Mouse (Mus musculus) lung, embryonic 15.5 days (tissue): ENCODE measurements at regions not wholly inside any gene's neighbourhood (a gene's known extent, or its start where the extent isn't known, plus 50 kb on each side); places are given as distances from the start of the nearest gene placed in this dataset.

Experiments used
- ATAC-seq: fragments of 200-750 bp; cut with Nextera tagmentation; 2 replicates; pipeline ENCODE4 v1.8.0; 2017; ENCODE audit warnings: moderate number of reproducible peaks, borderline replicate concordance; ENCODE audit not compliant: low FRiP score, low TSS enrichment; ENCODE audit errors: extremely low read depth
- H3K27ac ChIP-seq: fragments of 300-500 bp; sonication (generic); 2 replicates; pipeline ENCODE4 v1.5.1; 2015; ENCODE audit warnings: moderate library complexity, mild to moderate bottlenecking, inconsistent platforms
- H3K27me3 ChIP-seq: fragments of 300-500 bp; sonication (generic); 2 replicates; pipeline ENCODE4 v1.6.1; 2015; ENCODE audit warnings: inconsistent platforms
- H3K36me3 ChIP-seq: fragments of 300-500 bp; sonication (generic); 2 replicates; pipeline ENCODE4 v1.6.1; 2015; ENCODE audit warnings: inconsistent platforms
- H3K4me1 ChIP-seq: fragments of 300-500 bp; sonication (generic); 2 replicates; pipeline ENCODE4 v1.6.1; 2015; ENCODE audit warnings: inconsistent platforms
- H3K4me2 ChIP-seq: fragments of 300-500 bp; sonication (generic); 2 replicates; pipeline ENCODE4 v1.6.1; 2015; ENCODE audit warnings: inconsistent platforms, mild to moderate bottlenecking, moderate library complexity
- H3K4me3 ChIP-seq: fragments of 300-500 bp; sonication (generic); 2 replicates; pipeline ENCODE4 v1.5.1; 2015; ENCODE audit warnings: mild to moderate bottlenecking, inconsistent platforms
- H3K9ac ChIP-seq: fragments of 300-500 bp; sonication (generic); 2 replicates; pipeline ENCODE4 v1.6.1; 2015; ENCODE audit warnings: inconsistent platforms
- H3K9me3 ChIP-seq: fragments of 300-500 bp; sonication (generic); 2 replicates; pipeline ENCODE4 v1.6.1; 2016; ENCODE audit warnings: inconsistent platforms
- WGBS: fragments of 180-500 bp; shearing (Covaris S2); methylation state at CpG from one replicate; pipeline ENCODE4 v1.1.7; 2015; 5-methylcytosine and 5-hydroxymethylcytosine counted together

DNA sequence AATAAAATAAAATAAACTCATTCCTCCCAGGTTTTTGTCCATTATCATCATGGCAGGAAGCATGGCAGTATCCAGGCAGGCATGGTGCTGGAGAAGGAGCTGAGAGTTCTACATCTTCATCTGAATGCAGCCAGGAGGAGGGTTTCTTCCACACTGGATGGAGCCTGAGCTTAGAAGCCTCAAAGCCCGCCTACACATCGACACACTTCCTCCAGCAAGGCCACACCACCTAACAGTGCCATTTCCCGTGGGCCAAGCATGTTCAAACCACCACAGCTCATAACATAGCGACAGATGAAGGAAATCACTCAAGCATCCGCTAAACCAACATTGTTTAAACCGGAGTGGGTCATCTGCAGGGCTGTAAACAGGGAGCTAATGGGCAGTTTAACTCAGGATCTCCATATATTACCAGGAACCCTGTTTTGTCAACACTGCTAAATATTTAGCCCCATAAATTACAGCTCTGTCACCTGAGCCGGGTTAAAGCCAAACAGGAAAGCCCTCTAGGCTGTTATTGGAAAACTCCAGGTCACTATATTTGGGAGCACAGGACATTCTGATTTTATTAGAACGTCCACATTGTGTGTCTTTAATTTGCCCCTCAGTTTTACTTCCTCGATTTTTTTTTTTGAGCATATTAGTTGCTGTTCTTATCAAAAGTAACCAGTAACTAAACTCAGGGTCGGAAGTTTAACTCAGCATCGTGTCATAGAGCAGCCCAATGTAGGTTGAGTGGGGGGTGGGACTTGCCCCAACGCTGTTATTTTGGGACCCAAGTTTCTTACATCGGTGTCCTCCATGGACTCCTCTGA, 77.9 kb upstream of the Cpm start:
- H3K27ac ChIP-seq = no peak overlapping the region
- H3K27me3 ChIP-seq = no peaks in the 10 kb centered on the region
- ATAC-seq = no peak
- H3K9me3 ChIP-seq = no peaks in the 10 kb centered on the region
- no peaks in the 10 kb centered on the region for H3K36me3 ChIP-seq
- peaks cover 10% of the 10 kb centered on the region; the same call in 1 of the 2 replicates for H3K4me1 ChIP-seq
- no peak overlapping the region for H3K9ac ChIP-seq
- no peak overlapping the region for H3K4me2 ChIP-seq
- no peak overlapping the region for H3K4me3 ChIP-seq
- 72% methylated on average over 13 of the region's 13 CpGs for WGBS

DNA sequence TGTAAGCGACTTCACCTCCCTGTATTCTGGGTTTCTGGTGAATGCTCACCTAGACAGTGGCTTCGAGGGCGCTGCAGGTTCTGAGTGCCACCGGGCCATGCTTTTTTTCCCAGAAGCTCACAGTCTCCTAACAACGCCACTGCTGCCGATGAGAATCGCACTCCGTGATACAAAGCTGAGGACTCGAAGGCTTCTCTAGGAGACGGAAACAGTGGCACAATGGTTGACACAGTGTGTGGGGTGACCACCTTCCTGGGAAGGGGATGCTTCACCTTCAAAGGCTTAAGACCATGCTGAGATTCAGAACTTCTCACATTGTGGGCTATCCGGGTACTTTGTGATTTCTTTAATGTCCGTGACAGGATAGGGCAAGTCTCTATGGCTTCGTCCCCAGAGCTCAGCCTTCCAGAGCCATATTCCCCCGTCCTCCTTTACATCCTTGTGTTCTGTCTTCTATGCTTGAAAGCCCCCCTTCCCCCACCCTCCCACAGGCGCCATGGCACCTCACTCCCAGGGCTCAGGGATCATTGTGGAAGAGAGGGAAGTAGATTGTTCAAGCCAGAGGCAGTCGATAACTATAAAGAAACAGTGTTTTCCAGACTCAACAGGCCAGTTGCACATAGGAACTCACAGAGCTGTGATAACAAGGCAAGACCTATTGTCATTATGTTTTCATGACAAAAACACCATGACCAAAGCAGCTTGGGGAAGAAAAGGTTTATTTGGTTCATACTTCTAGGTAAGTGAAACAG, 79.3 kb upstream of the Cpm start:
- H3K27me3 ChIP-seq = no peaks in the 10 kb centered on the region
- no peak overlapping the region for H3K9ac ChIP-seq
- H3K4me1 ChIP-seq = peaks cover 10% of the 10 kb centered on the region; the same call in 1 of the 2 replicates
- no peak for ATAC-seq
- WGBS = 93% methylated on average over 16 of the region's 16 CpGs
- no peaks in the 10 kb centered on the region for H3K36me3 ChIP-seq
- H3K4me2 ChIP-seq = no peak overlapping the region
- no peak overlapping the region for H3K27ac ChIP-seq
- H3K4me3 ChIP-seq = no peak overlapping the region
- no peaks in the 10 kb centered on the region for H3K9me3 ChIP-seq

DNA sequence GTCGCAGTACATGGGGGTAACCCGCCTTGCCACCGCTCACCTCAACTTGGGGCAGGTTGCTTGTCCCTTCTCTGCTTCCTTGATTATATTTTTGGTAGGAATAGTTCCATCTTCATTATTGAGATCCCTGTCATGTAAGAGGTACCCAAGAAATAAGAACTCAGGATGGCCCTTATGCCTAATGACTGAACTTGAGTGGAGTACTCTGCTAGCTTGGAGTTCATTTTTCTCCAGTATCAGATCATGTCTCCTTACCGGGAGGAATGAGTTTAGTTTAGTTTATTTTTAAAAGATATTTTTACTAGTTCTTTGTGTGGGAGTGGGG, 79.8 kb upstream of the Cpm start:
- Histone ChIP-seq H3K27ac (no peak overlapping the region), H3K9me3 (no peaks in the 10 kb centered on the region), H3K36me3 (no peaks in the 10 kb centered on the region), H3K4me2 (no peak overlapping the region), H3K4me1 (peaks cover 10% of the 10 kb centered on the region; the same call in 1 of the 2 replicates), H3K9ac (no peak overlapping the region), H3K4me3 (no peak overlapping the region), H3K27me3 (no peaks in the 10 kb centered on the region)
- ATAC-seq = no peak
- whole genome bisulfite sequencing = 82% methylated on average over 4 of the region's 4 CpGs

DNA sequence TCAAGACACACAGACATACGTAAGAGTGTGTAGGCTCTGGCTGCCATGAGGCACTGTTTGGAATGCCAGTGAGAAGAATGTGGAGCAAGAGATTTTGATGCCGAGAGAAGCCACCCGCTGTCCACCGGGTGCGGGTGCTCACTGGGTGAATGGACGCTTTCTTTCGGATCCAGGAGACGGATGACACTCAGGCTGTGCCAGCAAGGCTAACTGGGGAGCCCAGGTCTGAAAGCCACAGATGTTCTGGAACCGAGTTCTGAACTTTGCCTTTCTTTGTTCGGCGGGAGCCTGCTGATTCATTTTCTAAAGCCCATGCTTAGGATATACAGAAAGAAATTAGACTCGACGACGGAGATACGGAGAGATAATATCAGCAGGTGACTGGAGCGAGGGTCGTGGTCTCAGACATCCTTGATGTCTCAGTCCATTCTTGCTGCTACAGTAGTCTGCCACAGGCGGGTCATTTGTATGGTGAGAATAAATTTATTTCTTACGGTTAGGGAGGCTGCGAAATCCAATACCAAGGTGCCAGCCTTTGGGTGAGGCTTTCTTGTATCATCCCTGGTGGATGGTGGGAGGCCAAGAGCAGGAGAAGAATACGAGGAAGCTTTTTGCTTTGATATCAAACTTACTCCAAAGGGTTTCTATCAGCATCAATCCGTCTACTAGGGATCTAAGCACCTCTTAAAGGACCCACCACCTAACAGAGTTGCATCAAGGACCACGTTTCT, 80.4 kb upstream of the Cpm start:
- Histone ChIP-seq H3K4me2 (no peak overlapping the region), H3K9me3 (no peaks in the 10 kb centered on the region), H3K36me3 (no peaks in the 10 kb centered on the region), H3K4me3 (no peak overlapping the region), H3K27ac (no peak overlapping the region), H3K9ac (no peak overlapping the region), H3K4me1 (peaks cover 10% of the 10 kb centered on the region; the same call in 1 of the 2 replicates), H3K27me3 (no peaks in the 10 kb centered on the region)
- no peak for ATAC-seq
- WGBS = 89% methylated on average over 23 of the region's 23 CpGs

DNA sequence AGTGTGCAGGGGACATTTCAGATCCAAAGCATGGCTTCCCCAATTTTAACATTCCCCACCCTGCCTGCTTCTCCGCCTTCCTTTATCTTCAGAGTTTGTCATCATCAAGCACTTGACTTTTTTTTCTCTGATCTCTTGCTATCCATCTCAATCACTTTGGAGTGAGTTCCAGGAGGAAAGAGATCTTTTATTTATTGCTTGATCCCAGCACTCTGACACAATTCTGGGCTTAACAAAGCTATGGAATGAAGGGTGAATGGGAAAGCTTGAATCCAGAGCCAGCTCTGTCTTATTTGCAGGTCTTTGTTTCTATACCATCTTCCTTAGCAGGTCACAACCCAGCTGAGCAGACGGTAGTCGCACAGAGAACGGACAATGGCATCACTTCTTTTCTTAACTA, 81.0 kb upstream of the Cpm start:
- Histone ChIP-seq H3K4me2 (no peak overlapping the region), H3K9ac (no peak overlapping the region), H3K9me3 (no peaks in the 10 kb centered on the region), H3K27me3 (no peaks in the 10 kb centered on the region), H3K4me3 (no peak overlapping the region), H3K4me1 (peaks cover 6% of the 10 kb centered on the region; the same call in 1 of the 2 replicates), H3K27ac (no peak overlapping the region), H3K36me3 (no peaks in the 10 kb centered on the region)
- no peak for ATAC-seq
- WGBS = 90% methylated on average over 4 of the region's 4 CpGs

DNA sequence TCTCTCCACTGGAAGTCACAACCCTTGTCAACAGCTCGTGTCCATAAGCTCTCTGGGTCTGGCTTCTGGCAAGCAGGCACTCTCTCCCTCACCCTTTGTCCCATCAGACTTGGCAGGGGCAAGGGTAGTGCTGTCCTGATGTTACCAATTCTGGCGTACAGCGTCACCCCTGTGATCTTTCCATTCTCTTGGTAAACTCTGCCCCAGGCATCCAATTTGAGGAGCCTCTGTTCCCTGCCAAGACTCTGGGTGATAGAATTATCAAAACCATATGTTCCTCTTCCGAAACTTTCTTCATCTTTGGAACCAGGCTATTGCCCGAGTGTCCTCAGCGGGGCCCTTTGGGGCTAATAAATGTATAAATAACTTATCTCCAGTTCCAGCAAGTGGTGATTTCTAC, 82.0 kb upstream of the Cpm start:
- Histone ChIP-seq H3K9me3 (no peaks in the 10 kb centered on the region), H3K4me2 (no peak overlapping the region), H3K27me3 (no peaks in the 10 kb centered on the region), H3K4me3 (no peak overlapping the region), H3K4me1 (peaks cover 2% of the 10 kb centered on the region; the same call in 1 of the 2 replicates), H3K9ac (no peak overlapping the region), H3K36me3 (no peaks in the 10 kb centered on the region), H3K27ac (no peak overlapping the region)
- WGBS = 58% methylated on average over 6 of the region's 6 CpGs
- peak; percentile 55; the same call in 1 of the 2 replicates for ATAC-seq

DNA sequence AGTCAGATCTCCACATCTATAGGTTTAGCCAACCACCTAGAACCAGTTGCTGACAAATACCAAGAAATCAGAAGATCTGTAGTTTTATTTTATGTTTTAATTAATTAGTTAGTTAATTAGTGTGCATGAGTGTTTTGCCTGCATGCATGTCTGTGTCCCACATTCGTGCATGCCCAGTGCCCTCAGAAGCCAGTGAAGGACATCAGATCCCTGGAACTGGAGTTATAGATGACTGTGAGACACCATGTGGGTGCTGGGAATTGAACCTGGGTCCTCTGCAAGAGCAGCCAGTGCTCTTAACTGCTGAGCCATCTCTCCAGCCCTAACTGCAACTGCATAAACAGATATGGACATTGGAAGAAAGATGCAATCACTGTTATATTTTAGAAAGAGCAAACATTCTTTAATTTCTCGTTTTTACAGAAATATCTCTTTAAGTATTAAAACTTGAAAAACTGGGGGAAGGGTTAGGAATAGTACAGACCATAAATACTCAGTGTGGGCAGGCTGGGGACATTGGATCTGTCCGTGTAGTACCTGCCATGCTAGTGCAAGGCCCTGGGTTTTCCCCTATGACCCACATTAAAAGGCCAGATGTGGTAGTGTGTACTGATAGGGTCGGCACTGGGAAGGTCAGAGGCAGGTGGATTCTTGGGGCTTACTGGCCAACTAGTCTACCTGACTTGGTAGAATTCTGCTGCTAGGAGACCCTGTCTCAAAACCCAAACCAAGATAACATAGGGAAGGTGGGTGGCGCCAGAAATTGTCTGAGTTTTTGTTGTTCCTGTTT, 83.3 kb upstream of the Cpm start:
- no peak overlapping the region for H3K4me3 ChIP-seq
- peaks cover 2% of the 10 kb centered on the region; the same call in 1 of the 2 replicates for H3K4me1 ChIP-seq
- H3K27me3 ChIP-seq = no peaks in the 10 kb centered on the region
- no peak overlapping the region for H3K9ac ChIP-seq
- H3K36me3 ChIP-seq = no peaks in the 10 kb centered on the region
- no peak for ATAC-seq
- no peak overlapping the region for H3K27ac ChIP-seq
- no peaks in the 10 kb centered on the region for H3K9me3 ChIP-seq
- WGBS = 82% methylated on average over 5 of the region's 5 CpGs
- no peak overlapping the region for H3K4me2 ChIP-seq

DNA sequence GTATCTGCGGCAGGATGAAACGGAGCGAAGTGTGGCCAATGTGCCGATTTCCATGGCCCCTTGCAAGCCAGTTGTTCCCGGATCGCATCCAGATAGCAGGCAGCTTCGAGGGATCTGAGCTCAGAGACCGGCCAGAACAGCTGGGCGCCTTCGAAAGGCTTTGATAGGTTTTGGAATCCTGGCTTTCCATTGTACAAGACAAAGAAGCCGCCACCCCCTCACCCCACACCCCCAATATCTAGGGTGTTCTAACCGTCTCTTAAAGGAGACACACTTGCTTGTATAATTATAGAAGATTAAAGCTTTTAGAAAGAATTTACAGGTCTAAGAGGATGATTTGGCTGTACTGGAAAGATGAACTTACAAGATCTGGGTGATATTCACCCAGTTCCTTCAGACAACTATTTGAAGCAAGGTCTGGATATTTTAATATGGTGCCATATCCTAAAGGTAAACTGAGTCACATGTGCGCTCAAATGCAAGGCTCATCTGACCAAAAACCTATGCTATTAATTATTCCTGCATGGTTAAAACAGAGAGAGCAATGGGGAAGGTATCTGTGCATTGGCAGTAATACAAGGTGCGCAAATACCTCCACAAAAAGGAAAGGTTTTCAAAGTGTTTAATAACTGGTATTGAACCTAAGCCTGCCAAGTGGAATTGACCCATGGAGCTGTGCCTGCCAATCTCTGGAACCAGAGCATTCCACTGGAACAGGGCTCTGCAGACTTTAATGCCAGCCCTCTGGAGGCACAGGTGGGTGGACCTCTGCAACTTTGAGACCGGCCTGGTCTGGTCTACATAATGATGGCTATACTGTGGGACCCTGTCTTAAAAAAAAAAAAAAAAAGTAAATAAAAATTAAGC, 84.4 kb upstream of the Cpm start:
- Histone ChIP-seq H3K4me1 (peaks cover 2% of the 10 kb centered on the region; the same call in 1 of the 2 replicates), H3K36me3 (no peaks in the 10 kb centered on the region), H3K9ac (no peak overlapping the region), H3K9me3 (no peaks in the 10 kb centered on the region), H3K4me2 (no peak overlapping the region), H3K4me3 (no peak overlapping the region), H3K27ac (no peak overlapping the region), H3K27me3 (no peaks in the 10 kb centered on the region)
- no peak for ATAC-seq
- 63% methylated on average over 15 of the region's 15 CpGs for WGBS

DNA sequence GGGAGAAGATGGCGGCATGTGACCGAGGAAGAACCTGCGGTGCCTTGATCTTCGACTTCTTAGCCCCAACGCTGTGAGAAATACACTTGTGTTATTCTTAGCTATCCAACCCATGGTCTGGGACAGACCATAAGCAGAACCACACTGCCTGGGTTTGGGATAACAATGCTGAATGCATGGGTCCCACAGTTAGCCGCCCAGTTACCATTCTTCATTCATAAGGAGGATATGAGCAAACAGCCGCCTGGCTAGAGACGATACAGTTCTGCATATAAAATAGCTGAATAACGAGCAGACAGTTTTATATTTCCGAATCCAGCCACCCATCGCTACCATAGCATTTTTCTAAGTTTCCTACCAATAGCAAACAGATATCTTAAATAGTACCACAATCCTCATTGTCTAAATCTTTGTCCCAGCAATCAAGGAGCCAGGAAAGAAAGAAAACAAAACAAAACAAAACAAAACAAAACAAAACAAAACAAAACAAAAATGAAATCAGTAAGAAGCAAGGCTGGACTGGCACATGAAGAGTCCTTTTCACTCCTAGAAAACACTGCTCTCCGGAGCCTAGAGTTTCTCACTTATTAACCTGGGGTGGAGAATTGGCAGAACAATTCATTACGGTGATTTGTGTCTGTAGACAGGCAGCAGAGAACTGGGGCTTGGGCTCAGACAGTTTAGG, 85.2 kb upstream of the Cpm start:
- Histone ChIP-seq H3K27ac (no peak overlapping the region), H3K9me3 (no peaks in the 10 kb centered on the region), H3K4me1 (peaks cover 2% of the 10 kb centered on the region; the same call in 1 of the 2 replicates), H3K4me2 (no peak overlapping the region), H3K27me3 (no peaks in the 10 kb centered on the region), H3K4me3 (no peak overlapping the region), H3K9ac (no peak overlapping the region), H3K36me3 (no peaks in the 10 kb centered on the region)
- ATAC-seq = no peak
- 87% methylated on average over 13 of the region's 13 CpGs for WGBS

DNA sequence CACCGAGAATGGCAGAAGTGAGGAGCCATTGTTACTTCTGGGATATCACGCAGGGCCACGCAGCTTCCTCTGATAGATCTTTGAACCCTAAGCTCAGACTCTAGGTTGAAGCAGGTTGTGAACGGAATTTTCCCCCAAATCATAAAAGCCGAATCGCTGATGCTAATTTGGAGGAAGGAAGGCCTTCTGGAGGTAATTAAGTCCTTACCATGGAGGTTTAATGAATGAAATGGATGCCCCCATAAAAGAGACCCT, 85.7 kb upstream of the Cpm start:
- no peaks in the 10 kb centered on the region for H3K27me3 ChIP-seq
- WGBS = 92% methylated on average over 6 of the region's 6 CpGs
- no peak overlapping the region for H3K9ac ChIP-seq

More for the DNA sequence above, 85.7 kb upstream of the Cpm start:
- H3K4me2 ChIP-seq = no peak overlapping the region
- H3K9me3 ChIP-seq = no peaks in the 10 kb centered on the region
- H3K4me1 ChIP-seq = peaks cover 2% of the 10 kb centered on the region; the same call in 1 of the 2 replicates
- no peak overlapping the region for H3K4me3 ChIP-seq
- H3K27ac ChIP-seq = no peak overlapping the region
- no peaks in the 10 kb centered on the region for H3K36me3 ChIP-seq
- ATAC-seq = no peak
